Mouse (Mus musculus) liver, embryonic 14.5 days (tissue): ENCODE measurements around the gene Sh3bp1.

Experiments used
- CTCF ChIP-seq: IDR thresholded peaks from 2 replicates; pipeline ENCODE4 v1.5.1; 2016; ENCODE audit warnings: antibody characterized with exemption, low read depth, control low read depth
- EP300 ChIP-seq: IDR thresholded peaks from 2 replicates; pipeline ENCODE4 v1.6.1; 2016; ENCODE audit warnings: antibody characterized with exemption, low read depth

DNA sequence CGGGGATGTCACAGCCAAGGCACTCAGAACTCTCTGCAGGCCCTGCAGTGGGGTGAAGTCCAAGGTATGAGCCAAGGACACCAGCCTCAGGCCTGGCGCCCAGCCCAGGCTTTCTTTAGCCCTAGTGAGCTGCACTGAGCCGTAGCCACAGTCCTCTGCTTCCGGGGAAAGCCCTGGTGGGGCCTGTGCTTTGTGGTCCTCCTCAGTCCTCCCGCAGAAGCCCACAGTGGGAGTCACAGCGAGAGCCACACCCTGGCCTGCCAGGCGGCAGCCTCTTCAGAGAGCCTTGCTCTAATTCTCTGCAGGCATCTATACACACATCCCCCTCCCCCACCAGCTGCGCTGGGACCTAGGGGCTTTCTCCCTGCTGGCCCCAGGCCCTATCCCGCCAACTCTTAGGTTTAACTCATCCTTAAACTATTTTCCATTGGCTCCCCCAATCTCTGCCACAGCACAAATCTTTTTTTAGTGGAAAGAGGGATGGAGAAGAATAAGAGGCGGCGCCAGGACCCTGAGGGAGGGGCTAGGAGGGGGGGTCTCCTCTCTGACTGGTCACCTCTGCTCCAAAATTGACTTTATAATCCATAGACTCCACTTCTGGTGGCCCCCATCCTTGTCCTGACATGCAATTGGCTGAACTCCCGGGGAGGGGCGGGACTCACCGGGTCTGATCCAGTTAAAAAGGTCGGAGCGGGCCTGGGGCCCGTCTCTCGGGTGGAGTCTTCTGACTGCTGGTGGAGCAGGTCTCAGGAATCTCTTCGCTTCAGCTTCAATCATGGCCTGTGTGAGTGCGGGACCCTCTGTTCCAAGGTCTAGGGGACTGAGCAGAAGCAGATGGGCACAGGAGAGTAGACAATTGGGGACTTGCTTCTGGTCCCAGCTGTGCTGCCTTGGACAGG, 26.7 kb downstream of the Sh3bp1 start, which contains the start of gene Lgals1:
- TF ChIP-seq EP300: no peak
- no peak for TF ChIP-seq CTCF
